Mouse (Mus musculus): ENCODE measurements around the gene Evi2b.

Gene Evi2b

GRCm38 (mm10) chr11:79523560-79524309 lies at the start of gene Evi2b:
Gene Evi2b (minus strand): TSS chr11:79523762.
- in situ Hi-C loops (cut with MboI, MseI), result loop anchor here in 1 of 2 experiments (10.0 kb wide), 1 partner anchor 1029 kb away; the partner anchor contains the start of genes Sarm1 and Vtn

GRCm38 (mm10) chr11:79570319-79570718 lies 46.8 kb upstream of the Evi2b start:
- in situ Hi-C loops (cut with MboI, MseI), result loop anchor here in 1 of 2 experiments (10.0 kb wide), 1 partner anchor 86 kb away; no protein-coding TSS in a partner anchor

GRCm38 (mm10) chr11:79568197-79568911 lies 44.8 kb upstream of the Evi2b start:
- in situ Hi-C loops (cut with MboI, MseI), result no loop called here

- in situ Hi-C loops (cut with MboI, MseI), result no loop called here
These were observed 43.4 kb upstream of the Evi2b start for GRCm38 (mm10) chr11:79566947-79567346.

GRCm38 (mm10) chr11:79563493-79563892 lies 39.9 kb upstream of the Evi2b start:
- in situ Hi-C loops (cut with MboI, MseI), result no loop called here

GRCm38 (mm10) chr11:79560536-79560935 lies 37.0 kb upstream of the Evi2b start:
- in situ Hi-C loops (cut with MboI, MseI), result no loop called here

GRCm38 (mm10) chr11:79552622-79553021 lies 29.1 kb upstream of the Evi2b start:
- in situ Hi-C loops (cut with MboI, MseI), result loop anchor here in 1 of 2 experiments (5.0 kb wide), 1 partner anchor 55 kb away; no protein-coding TSS in a partner anchor

GRCm38 (mm10) chr11:79536293-79536692 lies 12.7 kb upstream of the Evi2b start:
- in situ Hi-C loops (cut with MboI, MseI), result no loop called here

- in situ Hi-C loops (cut with MboI, MseI), result no loop called here
These were observed 12.0 kb upstream of the Evi2b start for GRCm38 (mm10) chr11:79535554-79535953.

- in situ Hi-C loops (cut with MboI, MseI), result no loop called here
These were observed 10.6 kb upstream of the Evi2b start for GRCm38 (mm10) chr11:79533950-79534690.

- in situ Hi-C loops (cut with MboI, MseI), result no loop called here
These were observed 9.7 kb upstream of the Evi2b start for GRCm38 (mm10) chr11:79533311-79533710.

- in situ Hi-C loops (cut with MboI, MseI), result no loop called here
These were observed 7.9 kb upstream of the Evi2b start for GRCm38 (mm10) chr11:79531485-79531884.

GRCm38 (mm10) chr11:79530774-79531173 lies 7.2 kb upstream of the Evi2b start:
- in situ Hi-C loops (cut with MboI, MseI), result no loop called here

- in situ Hi-C loops (cut with MboI, MseI), result no loop called here
These were observed 6.8 kb upstream of the Evi2b start, which contains the start of the genes Evi2 and Evi2a for GRCm38 (mm10) chr11:79530333-79530761. Gene Evi2 (minus strand): TSS chr11:79530589. Gene Evi2a (minus strand): TSS chr11:79530609.

- in situ Hi-C loops (cut with MboI, MseI), result loop anchor here in 1 of 2 experiments (10.0 kb wide), 1 partner anchor 1035 kb away; the partner anchor contains the start of genes Sarm1 and Vtn
These were observed 6.2 kb upstream of the Evi2b start for GRCm38 (mm10) chr11:79529736-79530135.

GRCm38 (mm10) chr11:79529226-79529625 lies 5.7 kb upstream of the Evi2b start:
- in situ Hi-C loops (cut with MboI, MseI), result loop anchor here in 1 of 2 experiments (10.0 kb wide), 1 partner anchor 1034 kb away; the partner anchor contains the start of genes Sarm1 and Vtn

GRCm38 (mm10) chr11:79528601-79529000 lies 5.0 kb upstream of the Evi2b start:
- in situ Hi-C loops (cut with MboI, MseI), result loop anchor here in 1 of 2 experiments (10.0 kb wide), 1 partner anchor 1034 kb away; the partner anchor contains the start of genes Sarm1 and Vtn

- in situ Hi-C loops (cut with MboI, MseI), result loop anchor here in 1 of 2 experiments (10.0 kb wide), 1 partner anchor 1033 kb away; the partner anchor contains the start of genes Sarm1 and Vtn
These were observed 4.3 kb upstream of the Evi2b start for GRCm38 (mm10) chr11:79527739-79528384.

- in situ Hi-C loops (cut with MboI, MseI), result loop anchor here in 1 of 2 experiments (10.0 kb wide), 1 partner anchor 1032 kb away; the partner anchor contains the start of genes Sarm1 and Vtn
These were observed 3.6 kb upstream of the Evi2b start for GRCm38 (mm10) chr11:79527015-79527738.

- in situ Hi-C loops (cut with MboI, MseI), result loop anchor here in 1 of 2 experiments (10.0 kb wide), 1 partner anchor 1032 kb away; the partner anchor contains the start of genes Sarm1 and Vtn
These were observed 3.0 kb upstream of the Evi2b start for GRCm38 (mm10) chr11:79526549-79526948.

All from T-helper 17 cell (primary cell).